Mouse (Mus musculus) telencephalon, adult 2 months (tissue): ENCODE results near the gene Clec2l.

ENCODE experiments used
- DNase-seq: peaks from one replicate; pipeline ENCODE4 v3.0.0-alpha.2; 2011; ENCODE audit warnings: low read depth, low spot score

Clec2l gene

GRCm38 (mm10) chr6:38718625-38719024 is 55.8 kb downstream of the Clec2l start:
- DNase-seq: no peak

- no peak for DNase-seq
Measured at GRCm38 (mm10) chr6:38719229-38719628, 56.4 kb downstream of the Clec2l start.

GRCm38 (mm10) chr6:38721361-38721760 is 58.5 kb downstream of the Clec2l start:
- no peak for DNase-seq

GRCm38 (mm10) chr6:38725515-38725914 is 62.6 kb downstream of the Clec2l start:
- DNase-seq: no peak
